Mouse (Mus musculus) liver, embryonic 14.5 days (tissue): Measurements from ENCODE around the gene Pex14.

Experiments
- CTCF ChIP-seq: IDR thresholded peaks from 2 replicates; pipeline ENCODE4 v1.5.1; 2016; ENCODE audit warnings: antibody characterized with exemption, low read depth, control low read depth
- EP300 ChIP-seq: IDR thresholded peaks from 2 replicates; pipeline ENCODE4 v1.6.1; 2016; ENCODE audit warnings: antibody characterized with exemption, low read depth

- TF ChIP-seq CTCF (no peak), EP300 (no peak)
These were observed 62.0 kb downstream of the Pex14 start for GRCm38 (mm10) chr4:149037706-149038105.
